Mouse (Mus musculus) thymus, adult 2 months (tissue): ENCODE results near the gene Gemin5. TPM values are rescaled to one million over a fixed set of nuclear protein-coding genes. Genes with fewer than 3 reads are reported as not detected.
"Not testable (repeated sequence)": the region's sequence is repeated elsewhere in the genome, so short reads cannot be mapped to it uniquely, and the experiment has no call there.

Experiments used
- DNase-seq: peaks from one replicate; pipeline ENCODE4 v3.0.0; 2021
- H3K27ac ChIP-seq: fragments of 200-500 bp; 2 replicates; pipeline ENCODE4 v1.5.1; 2012; ENCODE audit warnings: low read length, control low read depth; ENCODE audit not compliant: control insufficient read depth, insufficient read depth
- H3K27me3 ChIP-seq: fragments of 200-500 bp; 2 replicates; pipeline ENCODE4 v1.6.1; 2012; ENCODE audit warnings: mild to moderate bottlenecking, low read length, moderate library complexity, mixed read lengths; ENCODE audit not compliant: control insufficient read depth, insufficient read depth
- H3K36me3 ChIP-seq: fragments of 200-500 bp; 2 replicates; pipeline ENCODE4 v1.6.1; 2012; ENCODE audit warnings: mild to moderate bottlenecking, low read length, moderate library complexity; ENCODE audit not compliant: control insufficient read depth, insufficient read depth
- H3K4me1 ChIP-seq: fragments of 200-500 bp; replicated peaks from 2 replicates; pipeline ENCODE4 v1.6.1; 2012; ENCODE audit warnings: low read length; ENCODE audit not compliant: control insufficient read depth, insufficient read depth
- H3K4me3 ChIP-seq: fragments of 200-500 bp; 2 replicates; pipeline ENCODE4 v1.5.1; 2012; ENCODE audit warnings: mild to moderate bottlenecking, low read length, control low read depth, moderate library complexity; ENCODE audit not compliant: control insufficient read depth, insufficient read depth
- CTCF ChIP-seq: fragments of 200-500 bp; IDR thresholded peaks from 2 replicates; pipeline ENCODE4 v1.5.1; 2012; ENCODE audit warnings: mild to moderate bottlenecking, control low read depth, low read length, moderate library complexity, borderline replicate concordance; ENCODE audit not compliant: control insufficient read depth, poor library complexity, insufficient read depth; ENCODE audit errors: extremely low read depth
- POLR2A ChIP-seq: fragments of 200-500 bp; IDR thresholded peaks from 2 replicates; pipeline ENCODE4 v1.6.1; 2012; ENCODE audit warnings: mild to moderate bottlenecking, low read length, control low read depth, moderate library complexity; ENCODE audit not compliant: control insufficient read depth, poor library complexity, insufficient read depth; ENCODE audit errors: extremely low read depth
- WGBS: fragments of 180-500 bp; shearing (Covaris S2); methylation state at CpG from one replicate; pipeline ENCODE4 v1.1.7; 2018; 5-methylcytosine and 5-hydroxymethylcytosine counted together
- polyA plus RNA-seq: library from polyadenylated mRNA; depleted of rRNA; stranded (reverse); fragments of >200 nt; gene quantifications from 2 replicates; pipeline ENCODE4 v1.2.3, GENCODE M21; 2012

Gene Gemin5
- polyA plus RNA-seq, 1 experiment: 20.4 TPM

- Histone ChIP-seq H3K4me3 (no peak overlapping the region), H3K36me3 (peaks cover 2% of the 10 kb centered on the region), H3K4me1 (peaks cover 18% of the 10 kb centered on the region), H3K27ac (no peak overlapping the region), H3K27me3 (no peaks in the 10 kb centered on the region)
- no peak for DNase-seq
- 94% methylated on average over 4 of the region's 4 CpGs for WGBS
- TF ChIP-seq CTCF (no peak), POLR2A (no peak)
Measured at GRCm38 (mm10) chr11:58198663-58199062, 30.3 kb upstream of the Gemin5 start.

GRCm38 (mm10) chr11:58193860-58194520 lies 25.7 kb upstream of the Gemin5 start:
- TF ChIP-seq POLR2A (no peak), CTCF (no peak)
- no peaks in the 10 kb centered on the region for H3K36me3 ChIP-seq
- 67% methylated on average over 4 of the region's 4 CpGs for WGBS
- H3K4me1 ChIP-seq: peaks cover 12% of the 10 kb centered on the region
- no peak for DNase-seq
- no peak overlapping the region for H3K4me3 ChIP-seq
- H3K27ac ChIP-seq: no peak overlapping the region
- H3K27me3 ChIP-seq: no peaks in the 10 kb centered on the region

- H3K27me3 ChIP-seq: no peaks in the 10 kb centered on the region
- peaks cover 9% of the 10 kb centered on the region for H3K4me1 ChIP-seq
- TF ChIP-seq CTCF (no peak), POLR2A (no peak)
- 30% methylated on average over 3 of the region's 3 CpGs for WGBS
- H3K4me3 ChIP-seq: no peak overlapping the region
- no peaks in the 10 kb centered on the region for H3K36me3 ChIP-seq
- peak overlapping the region; percentile 60; the same call in 1 of the 2 replicates for H3K27ac ChIP-seq
- DNase-seq: no peak
Measured at GRCm38 (mm10) chr11:58193326-58193725, 25.0 kb upstream of the Gemin5 start.

GRCm38 (mm10) chr11:58189675-58190074 lies 21.3 kb upstream of the Gemin5 start:
- Histone ChIP-seq H3K27ac (no peak overlapping the region), H3K4me3 (no peak overlapping the region), H3K27me3 (no peaks in the 10 kb centered on the region), H3K36me3 (no peaks in the 10 kb centered on the region), H3K4me1 (peaks cover 11% of the 10 kb centered on the region)
- no peak for DNase-seq
- TF ChIP-seq CTCF (no peak), POLR2A (no peak)
- WGBS: 89% methylated on average over 6 of the region's 6 CpGs

- H3K27me3 ChIP-seq: no peaks in the 10 kb centered on the region
- no peak for TF ChIP-seq CTCF
- no peak for TF ChIP-seq POLR2A
- peaks cover 23% of the 10 kb centered on the region for H3K4me1 ChIP-seq
- H3K4me3 ChIP-seq: no peak overlapping the region
- peak overlapping the region; percentile 16; the same call in 1 of the 2 replicates for H3K27ac ChIP-seq
- H3K36me3 ChIP-seq: no peaks in the 10 kb centered on the region
- no peak for DNase-seq
- WGBS: 12% methylated on average over 3 of the region's 3 CpGs
Measured at GRCm38 (mm10) chr11:58183579-58183978, 15.2 kb upstream of the Gemin5 start.

- Histone ChIP-seq H3K36me3 (peaks cover 18% of the 10 kb centered on the region), H3K4me3 (no peak overlapping the region), H3K4me1 (peaks cover 23% of the 10 kb centered on the region), H3K27ac (peak overlapping the region; percentile 92), H3K27me3 (no peaks in the 10 kb centered on the region)
- no peak for DNase-seq
- WGBS: 97% methylated on average over 7 of the region's 7 CpGs
- no peak for TF ChIP-seq POLR2A
- TF ChIP-seq CTCF: no peak
Measured at GRCm38 (mm10) chr11:58180756-58181155, 12.4 kb upstream of the Gemin5 start.

- not testable (repeated sequence) for H3K27ac ChIP-seq, H3K27me3 ChIP-seq, H3K4me3 ChIP-seq
- DNase-seq: peak; percentile 36
- 92% methylated on average over 6 of the region's 6 CpGs for WGBS
- peaks cover 23% of the 10 kb centered on the region for H3K4me1 ChIP-seq
- peaks cover 26% of the 10 kb centered on the region for H3K36me3 ChIP-seq
Measured at GRCm38 (mm10) chr11:58179986-58180385, 11.6 kb upstream of the Gemin5 start.
